Mouse (Mus musculus): ENCODE measurements around the gene Hnrnpul2. TPM values are rescaled to one million over a fixed set of nuclear protein-coding genes. Genes with fewer than 3 reads are reported as not detected.

The Hnrnpul2 gene
- 84.4 to 149 TPM (median 101 TPM) in 3 replicates for total RNA-seq (2017)

DNA sequence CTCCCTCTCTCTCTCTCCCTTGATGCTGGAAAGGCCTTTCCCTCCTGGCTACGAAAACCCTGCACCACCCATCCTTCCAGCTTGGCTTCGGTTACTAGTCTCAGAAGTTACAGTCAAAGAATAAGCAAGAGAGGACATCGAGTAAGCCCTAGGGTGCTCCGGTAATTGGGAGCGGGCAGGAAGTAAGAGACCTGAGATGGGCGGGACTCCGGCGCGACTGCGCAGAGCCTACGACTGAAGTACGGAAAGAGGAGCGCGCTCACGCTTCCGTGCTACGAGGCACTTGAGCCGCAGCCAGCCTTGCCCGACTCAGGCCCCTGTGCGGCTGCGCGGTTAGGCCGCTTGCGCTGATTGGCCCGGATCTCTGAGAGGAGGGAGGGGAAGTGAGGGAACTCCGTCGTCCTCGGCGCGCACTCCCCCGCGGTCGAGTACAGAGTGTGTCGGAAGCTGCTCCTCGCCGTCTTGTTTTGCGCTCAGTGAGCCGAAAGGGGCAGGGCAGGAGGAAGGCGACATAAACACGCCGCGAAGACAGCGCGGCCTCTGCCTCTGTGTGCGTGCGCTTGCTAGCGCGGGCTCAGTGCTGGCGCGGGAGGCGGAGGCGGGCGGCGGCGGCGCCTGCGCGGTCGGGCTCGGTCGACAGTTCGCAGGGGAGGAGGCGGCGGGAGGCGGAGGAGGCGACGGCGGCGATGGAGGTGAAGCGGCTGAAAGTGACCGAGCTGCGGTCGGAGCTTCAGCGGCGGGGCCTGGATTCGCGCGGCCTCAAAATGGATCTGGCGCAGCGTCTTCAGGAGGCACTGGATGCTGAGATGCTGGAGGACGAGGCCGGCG, at the start of gene Hnrnpul2:
Hnrnpul2 (plus strand) TSS at position 415 of the 828 bp plus-strand sequence.
- peak; percentile 87 for ATAC-seq (replicated peaks; ENCODE audit: insufficient number of reproducible peaks, low FRiP score, low TSS enrichment, poor library complexity, severe bottlenecking)

DNA sequence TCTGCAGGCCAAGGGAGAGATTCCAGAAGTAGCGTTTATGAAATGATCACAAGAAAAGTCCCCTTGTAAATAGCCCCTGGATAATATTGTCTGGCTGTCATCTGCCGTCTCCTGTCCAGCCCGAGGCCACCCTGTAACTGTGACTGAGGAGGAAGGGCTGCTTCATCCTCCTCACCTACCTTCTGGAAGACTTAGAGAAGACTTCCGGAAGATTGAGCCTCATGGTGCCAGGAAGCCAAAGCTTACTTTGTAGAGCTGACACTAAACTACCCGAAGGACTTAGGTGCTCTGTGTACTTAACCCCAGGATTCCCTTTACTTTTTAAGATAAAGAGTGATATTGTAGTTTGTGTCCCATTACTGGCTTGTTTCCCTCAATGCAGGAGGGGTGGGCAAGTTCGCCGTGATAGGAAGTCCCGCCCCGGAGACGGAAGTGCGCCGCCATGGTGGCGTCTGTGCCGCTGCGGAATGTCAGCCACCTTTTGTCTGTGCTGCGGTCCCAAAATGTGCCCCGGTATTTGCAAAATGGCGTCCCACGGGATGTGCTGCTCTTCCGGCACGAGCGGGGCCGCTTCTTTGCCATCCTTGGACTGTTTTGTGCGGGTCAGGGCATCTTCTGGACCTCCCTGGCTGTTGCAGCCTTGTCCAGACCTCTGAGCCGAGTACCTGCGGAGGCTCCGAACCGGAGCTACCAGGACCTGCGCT, 49.1 kb upstream of the Hnrnpul2 start, which contains the start of gene Tmem223:
Tmem223 (plus strand) TSS at position 430 of the 704 bp plus-strand sequence.
- peak; percentile 72 for ATAC-seq (replicated peaks; ENCODE audit: insufficient number of reproducible peaks, low FRiP score, low TSS enrichment, poor library complexity, severe bottlenecking)

DNA sequence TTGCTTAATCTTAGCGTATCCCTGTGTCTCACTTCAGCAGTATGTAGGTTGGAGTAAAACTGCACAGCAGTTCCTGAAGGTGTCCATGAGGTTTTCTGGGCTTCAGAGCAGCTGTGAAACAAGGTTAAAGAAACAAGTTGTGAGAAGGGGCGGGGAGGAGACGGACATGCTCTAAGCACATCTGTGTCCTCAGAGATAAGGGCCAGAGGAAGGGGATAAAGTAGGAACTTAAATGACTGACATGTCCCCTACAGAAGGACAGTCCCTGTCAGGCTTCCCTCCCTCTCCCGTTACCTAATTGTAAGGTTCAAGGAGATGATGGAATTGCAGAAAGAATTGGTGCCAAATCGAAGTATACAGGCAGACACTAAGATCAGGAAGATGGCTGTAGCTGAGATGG, 46.8 kb upstream of the Hnrnpul2 start:
- ATAC-seq (replicated peaks; ENCODE audit: insufficient number of reproducible peaks, low FRiP score, low TSS enrichment, poor library complexity, severe bottlenecking) = no peak

- no peak for ATAC-seq (replicated peaks; ENCODE audit: insufficient number of reproducible peaks, low FRiP score, low TSS enrichment, poor library complexity, severe bottlenecking)
Observed at GRCm38 (mm10) chr19:8773409-8773808, 46.4 kb upstream of the Hnrnpul2 start.

DNA sequence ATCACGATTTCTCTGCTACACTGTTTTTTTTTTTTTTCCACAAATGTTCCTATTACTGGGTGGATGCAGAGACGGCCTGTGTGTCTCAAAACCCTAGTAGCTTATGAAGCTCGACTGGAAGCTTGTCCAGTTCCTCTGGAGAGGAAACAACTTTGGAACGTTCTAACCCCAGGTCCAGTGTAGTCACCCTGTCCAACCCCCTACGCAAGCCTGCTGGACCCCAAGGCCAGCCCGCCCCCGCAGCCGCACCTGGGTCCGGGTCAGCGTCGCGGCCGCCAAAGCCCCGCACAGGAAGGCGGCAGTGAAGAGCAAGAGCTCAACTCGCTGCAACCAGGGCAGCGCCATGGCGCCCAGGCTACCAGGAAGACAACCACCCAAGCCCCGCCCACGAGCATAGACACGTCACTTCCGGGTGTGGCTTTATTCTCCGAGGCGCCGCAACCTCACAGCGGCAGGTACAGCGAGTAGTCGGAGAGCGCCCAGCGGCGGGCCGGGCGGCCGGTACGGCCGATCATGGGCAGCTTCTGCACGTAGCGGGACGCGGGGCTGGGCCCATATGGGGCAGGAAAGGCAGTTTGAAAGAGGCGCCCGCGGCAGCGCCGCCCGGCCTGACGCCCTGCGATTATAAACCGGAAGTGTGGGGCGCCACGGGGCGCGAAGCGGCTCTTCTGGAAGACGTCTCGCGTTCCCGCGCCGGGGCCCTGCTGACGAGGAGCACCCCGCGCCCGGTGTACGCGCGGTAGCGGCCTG, 45.5 kb upstream of the Hnrnpul2 start, which contains the start of gene Tmem179b:
Tmem179b (minus strand) TSS at position 382 of the 750 bp plus-strand sequence.
- peak; percentile 87 for ATAC-seq (replicated peaks; ENCODE audit: insufficient number of reproducible peaks, low FRiP score, low TSS enrichment, poor library complexity, severe bottlenecking)

DNA sequence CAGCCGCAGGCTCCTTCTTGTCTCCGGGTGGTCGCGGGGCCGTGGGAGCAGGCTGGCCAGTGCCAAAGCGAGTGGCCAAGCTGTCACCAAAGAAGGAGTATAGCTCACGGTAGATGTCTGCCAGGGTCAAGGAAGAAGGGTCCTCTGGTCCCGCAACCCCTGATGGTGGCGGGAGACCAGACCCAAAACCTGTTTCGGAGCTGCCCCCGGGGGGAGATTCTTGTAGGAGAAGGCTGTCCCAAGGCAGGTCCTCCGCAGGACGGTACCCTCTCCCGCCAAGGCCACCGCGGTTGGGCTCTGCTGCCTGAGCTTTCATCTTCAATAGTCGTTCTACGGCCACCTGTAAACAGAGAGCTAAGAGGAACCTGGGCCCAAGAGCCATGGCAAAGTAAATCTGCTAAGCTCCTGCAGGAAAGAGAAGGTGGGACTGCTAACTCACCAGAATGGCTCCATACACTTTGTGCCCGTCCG, 44.8 kb upstream of the Hnrnpul2 start:
- ATAC-seq (replicated peaks; ENCODE audit: insufficient number of reproducible peaks, low FRiP score, low TSS enrichment, poor library complexity, severe bottlenecking) = no peak

GRCm38 (mm10) chr19:8786008-8786781, 33.6 kb upstream of the Hnrnpul2 start, which contains the start of gene Taf6l:
Gene Taf6l, minus strand, starts transcription at chr19:8786417.
- peak; percentile 98 for ATAC-seq (replicated peaks; ENCODE audit: insufficient number of reproducible peaks, low FRiP score, low TSS enrichment, poor library complexity, severe bottlenecking)

DNA sequence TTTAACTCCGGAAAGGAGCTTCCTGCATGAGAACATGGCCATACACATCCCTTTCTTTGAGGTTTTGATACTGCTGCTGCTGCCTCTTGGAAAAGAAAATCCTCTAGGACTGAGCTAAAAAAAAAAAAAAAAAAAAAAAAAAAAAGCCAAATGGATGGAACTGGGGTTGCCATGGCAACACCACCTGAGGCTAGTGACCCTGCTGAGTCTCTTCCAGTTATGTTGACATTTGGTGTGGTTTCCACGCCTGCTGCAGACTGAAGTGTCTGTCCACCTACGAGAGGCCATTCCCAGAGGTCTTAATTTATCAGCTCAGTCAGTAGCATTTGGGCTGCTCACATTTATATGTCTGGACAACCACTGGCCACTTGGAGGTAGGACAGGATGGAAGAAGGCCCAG, 31.3 kb upstream of the Hnrnpul2 start:
- no peak for ATAC-seq (replicated peaks; ENCODE audit: insufficient number of reproducible peaks, low FRiP score, low TSS enrichment, poor library complexity, severe bottlenecking)

- ATAC-seq (replicated peaks; ENCODE audit: insufficient number of reproducible peaks, low FRiP score, low TSS enrichment, poor library complexity, severe bottlenecking) = no peak
Observed at GRCm38 (mm10) chr19:8789171-8789570, 30.6 kb upstream of the Hnrnpul2 start.

DNA sequence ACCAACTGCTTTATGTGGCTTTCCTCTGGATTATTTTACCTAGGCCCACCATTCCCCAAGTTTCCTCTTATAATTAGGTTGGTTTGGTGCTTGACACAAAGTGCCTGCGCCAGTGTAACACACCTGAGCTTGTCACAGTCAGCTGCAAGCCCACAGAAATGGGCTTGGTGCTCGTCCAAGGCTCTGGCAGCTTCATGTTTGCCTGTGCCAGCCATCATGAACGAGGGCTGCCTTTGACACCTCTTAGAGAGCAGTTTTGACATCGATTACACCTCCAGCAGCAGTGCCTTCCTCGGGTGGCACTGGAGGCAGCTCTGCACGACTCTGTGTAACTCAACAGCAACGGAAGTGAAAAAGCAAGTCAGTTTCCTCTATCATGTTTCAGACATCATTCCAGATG, 29.6 kb upstream of the Hnrnpul2 start:
- no peak for ATAC-seq (replicated peaks; ENCODE audit: insufficient number of reproducible peaks, low FRiP score, low TSS enrichment, poor library complexity, severe bottlenecking)

- ATAC-seq (replicated peaks; ENCODE audit: insufficient number of reproducible peaks, low FRiP score, low TSS enrichment, poor library complexity, severe bottlenecking) = peak; percentile 80
Observed at GRCm38 (mm10) chr19:8798264-8798946, 21.4 kb upstream of the Hnrnpul2 start, which contains the start of gene Polr2g. Gene Polr2g, minus strand, starts transcription at chr19:8798577.

DNA sequence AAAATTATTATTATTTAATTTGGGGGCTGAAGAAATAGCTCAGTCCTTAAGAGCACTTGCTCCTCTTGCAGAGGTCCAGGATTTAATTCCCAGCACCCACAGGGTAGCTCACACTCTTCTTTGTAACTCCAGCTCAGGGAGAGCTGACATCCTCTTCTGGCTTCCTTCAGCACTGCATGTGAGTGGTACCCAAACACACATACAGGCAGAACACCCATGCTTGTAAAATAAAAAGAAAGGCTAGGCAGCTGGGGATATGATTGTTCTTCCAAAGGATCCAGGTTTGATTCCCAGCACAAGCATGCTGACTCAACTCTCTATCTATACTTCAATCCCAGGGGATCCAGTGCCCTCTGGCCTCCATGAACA, 20.9 kb upstream of the Hnrnpul2 start:
- no peak for ATAC-seq (replicated peaks; ENCODE audit: insufficient number of reproducible peaks, low FRiP score, low TSS enrichment, poor library complexity, severe bottlenecking)

- ATAC-seq (replicated peaks; ENCODE audit: insufficient number of reproducible peaks, low FRiP score, low TSS enrichment, poor library complexity, severe bottlenecking) = peak; percentile 91
Observed at GRCm38 (mm10) chr19:8802130-8802821, 17.5 kb upstream of the Hnrnpul2 start, which contains the start of gene Zbtb3. Gene Zbtb3, plus strand, starts transcription at chr19:8802555.

GRCm38 (mm10) chr19:8803204-8803780, 16.5 kb upstream of the Hnrnpul2 start:
- ATAC-seq (replicated peaks; ENCODE audit: insufficient number of reproducible peaks, low FRiP score, low TSS enrichment, poor library complexity, severe bottlenecking) = no peak

DNA sequence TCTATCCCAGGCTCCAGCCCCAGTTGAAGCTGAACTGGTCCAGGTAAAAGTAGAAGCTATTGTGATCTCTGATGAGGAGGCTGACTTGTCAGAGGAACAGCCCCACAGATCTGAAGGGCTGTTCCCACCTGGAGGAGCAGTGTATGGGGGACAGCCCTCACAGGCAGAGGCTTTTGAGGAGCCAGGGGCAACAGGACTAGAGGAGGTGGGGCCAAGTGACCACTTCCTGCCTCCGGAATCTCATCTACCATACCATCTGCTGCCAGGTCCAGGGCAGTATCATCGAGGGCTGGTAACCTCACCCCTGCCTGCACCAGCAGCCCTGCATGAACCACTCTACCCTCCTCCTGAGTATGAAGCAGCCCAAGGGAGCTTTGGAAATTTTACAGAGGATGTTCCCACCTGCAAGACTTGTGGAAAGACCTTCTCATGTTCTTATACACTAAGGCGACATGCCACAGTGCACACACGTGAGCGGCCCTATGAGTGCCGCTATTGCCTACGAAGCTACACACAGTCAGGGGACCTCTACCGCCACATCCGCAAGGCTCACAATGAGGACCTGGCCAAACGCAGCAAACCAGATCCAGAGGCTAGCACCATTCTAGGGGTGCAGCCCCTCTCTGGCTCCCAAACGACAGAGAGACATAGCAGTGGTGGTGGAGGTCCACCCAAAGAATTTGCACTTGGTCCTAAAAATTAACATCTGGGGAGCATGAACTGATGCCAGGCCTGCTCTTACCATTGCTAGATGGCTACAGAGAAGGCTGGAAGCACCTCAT, 15.7 kb upstream of the Hnrnpul2 start:
- ATAC-seq (replicated peaks; ENCODE audit: insufficient number of reproducible peaks, low FRiP score, low TSS enrichment, poor library complexity, severe bottlenecking) = no peak

DNA sequence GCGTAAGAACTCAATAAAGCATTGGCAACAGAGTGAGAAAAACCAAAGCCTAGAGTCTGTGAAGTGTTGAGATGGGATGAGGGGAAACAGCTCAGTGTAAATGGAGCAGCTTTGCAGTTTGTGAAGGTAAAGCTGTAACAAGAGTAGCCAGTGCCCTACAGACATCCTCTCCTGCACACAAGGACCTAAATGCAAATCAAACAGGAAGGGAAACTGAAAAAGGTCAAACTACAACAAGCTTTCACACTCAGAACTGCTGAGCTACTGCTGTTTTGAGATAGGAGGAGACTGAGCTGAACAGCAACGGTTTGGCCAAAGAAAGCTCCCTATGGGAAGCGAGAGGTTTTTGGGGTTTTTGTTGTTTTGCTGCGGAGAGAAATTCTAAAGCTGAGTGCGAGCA, 13.0 kb upstream of the Hnrnpul2 start:
- peak; percentile 28; the same call in 1 of the 2 replicates for ATAC-seq (replicated peaks; ENCODE audit: insufficient number of reproducible peaks, low FRiP score, low TSS enrichment, poor library complexity, severe bottlenecking)

Data from monocyte, adult 5-6 weeks (primary cell).